Mouse (Mus musculus): ENCODE measurements around the gene D10Jhu81e. TPM values are rescaled to one million over a fixed set of nuclear protein-coding genes. Genes with fewer than 3 reads are reported as not detected.
"Not testable (repeated sequence)": the region's sequence is repeated elsewhere in the genome, so short reads cannot be mapped to it uniquely, and the experiment has no call there.

Gene D10Jhu81e
- polyA plus RNA-seq, 1 experiment from 2014 or later, result 40.9 TPM

GRCm38 (mm10) chr10:78127931-78128330, 41.7 kb downstream of the D10Jhu81e start:
- 6% methylated on average over 1 of the region's 1 CpGs for WGBS
- H3K9me3 ChIP-seq (replicated peaks), result no peaks in the 10 kb centered on the region
- no peaks in the 10 kb centered on the region for H3K36me3 ChIP-seq
- ATAC-seq (ENCODE audit: insufficient number of reproducible peaks, low FRiP score, low TSS enrichment, low read depth), result no peak
- no peak overlapping the region for H3K4me3 ChIP-seq (replicated peaks)
- H3K27me3 ChIP-seq, result no peaks in the 10 kb centered on the region
- no peak overlapping the region for H3K4me2 ChIP-seq (replicated peaks)
- H3K27ac ChIP-seq (replicated peaks), result no peak overlapping the region
- no peak overlapping the region for H3K9ac ChIP-seq
- H3K4me1 ChIP-seq, result peaks cover 24% of the 10 kb centered on the region

DNA sequence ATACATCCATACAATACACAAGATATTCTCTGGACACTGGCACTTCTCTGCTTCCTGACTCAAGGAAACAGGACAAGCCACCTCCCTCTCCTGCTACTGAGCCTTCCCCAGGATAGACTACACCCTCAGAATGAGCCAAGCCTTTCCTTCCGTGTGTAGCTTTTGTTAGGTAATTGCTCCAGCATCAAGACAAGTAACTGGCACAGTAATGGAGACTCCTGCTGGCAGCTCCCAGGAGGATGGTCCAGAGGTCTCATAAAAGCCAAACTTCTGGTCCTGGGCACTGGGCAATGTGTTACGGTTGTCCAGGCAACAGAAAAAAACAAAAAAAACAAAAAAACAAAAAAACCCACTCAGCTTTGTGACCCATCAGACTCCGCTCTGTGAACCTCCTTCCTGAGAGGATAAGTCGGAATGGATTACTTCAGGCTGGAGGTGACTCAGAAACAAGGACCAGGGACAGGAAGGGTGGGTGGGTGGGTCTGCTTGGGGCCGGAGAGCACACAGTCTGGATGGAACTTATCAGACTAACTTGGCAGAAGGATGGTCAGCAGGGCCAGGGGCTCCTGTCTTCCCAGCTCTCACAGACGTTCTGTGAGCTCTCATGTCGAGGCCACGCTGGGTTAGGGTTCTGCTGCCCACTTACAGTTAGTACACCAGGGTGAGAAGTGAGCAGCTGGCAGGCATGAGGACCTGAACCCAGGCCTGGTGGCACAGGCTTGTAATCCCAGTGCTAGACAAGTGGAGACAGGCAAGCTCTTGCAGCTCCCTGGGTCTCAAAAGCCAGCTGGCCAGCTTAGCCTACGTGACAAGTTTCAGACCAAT, 42.3 kb downstream of the D10Jhu81e start:
- H3K9ac ChIP-seq, result no peak overlapping the region
- no peaks in the 10 kb centered on the region for H3K9me3 ChIP-seq (replicated peaks)
- H3K4me3 ChIP-seq (replicated peaks), result no peak overlapping the region
- peaks cover 24% of the 10 kb centered on the region for H3K4me1 ChIP-seq
- WGBS, result 70% methylated on average over 9 of the region's 9 CpGs
- H3K4me2 ChIP-seq (replicated peaks), result no peak overlapping the region
- no peaks in the 10 kb centered on the region for H3K36me3 ChIP-seq
- no peak overlapping the region for H3K27ac ChIP-seq (replicated peaks)
- H3K27me3 ChIP-seq, result no peaks in the 10 kb centered on the region
- no peak for ATAC-seq (ENCODE audit: insufficient number of reproducible peaks, low FRiP score, low TSS enrichment, low read depth)

GRCm38 (mm10) chr10:78126311-78126710, 43.3 kb downstream of the D10Jhu81e start:
- no peaks in the 10 kb centered on the region for H3K9me3 ChIP-seq (replicated peaks)
- H3K4me3 ChIP-seq (replicated peaks), result no peak overlapping the region
- no peaks in the 10 kb centered on the region for H3K27me3 ChIP-seq
- no peak overlapping the region for H3K27ac ChIP-seq (replicated peaks)
- H3K4me2 ChIP-seq (replicated peaks), result no peak overlapping the region
- 82% methylated on average over 5 of the region's 5 CpGs for WGBS
- H3K9ac ChIP-seq, result no peak overlapping the region
- peaks cover 24% of the 10 kb centered on the region for H3K4me1 ChIP-seq
- H3K36me3 ChIP-seq, result no peaks in the 10 kb centered on the region
- ATAC-seq (ENCODE audit: insufficient number of reproducible peaks, low FRiP score, low TSS enrichment, low read depth), result no peak

GRCm38 (mm10) chr10:78125061-78125460, 44.5 kb downstream of the D10Jhu81e start:
- not testable (repeated sequence) for H3K9ac ChIP-seq; H3K4me2 ChIP-seq (replicated peaks); H3K27me3 ChIP-seq; H3K36me3 ChIP-seq; H3K27ac ChIP-seq (replicated peaks); H3K9me3 ChIP-seq (replicated peaks); H3K4me3 ChIP-seq (replicated peaks); ATAC-seq (ENCODE audit: insufficient number of reproducible peaks, low FRiP score, low TSS enrichment, low read depth)
- 37% methylated on average over 8 of the region's 8 CpGs for WGBS
- H3K4me1 ChIP-seq, result peaks cover 22% of the 10 kb centered on the region

DNA sequence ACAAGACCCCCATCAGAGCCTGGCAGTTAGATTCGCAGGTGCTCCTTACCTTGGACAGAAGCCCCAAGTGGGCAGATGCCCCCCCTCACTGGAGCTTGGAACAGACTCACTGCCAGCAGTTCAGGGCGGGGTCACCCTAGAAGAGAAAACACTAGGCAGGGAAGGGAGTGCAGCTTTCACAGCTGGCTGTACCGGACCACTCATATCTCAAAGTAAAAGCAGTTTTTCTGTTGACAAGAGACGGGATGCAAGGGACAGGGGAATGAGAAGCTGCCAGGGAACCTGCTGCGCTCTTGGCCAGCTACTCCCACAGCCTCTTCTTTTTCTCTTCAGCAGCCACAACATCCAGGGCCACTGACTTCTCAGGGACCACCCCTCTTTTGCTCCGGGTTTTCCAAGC, 45.4 kb downstream of the D10Jhu81e start:
- not testable (repeated sequence) for H3K27me3 ChIP-seq; H3K27ac ChIP-seq (replicated peaks); ATAC-seq (ENCODE audit: insufficient number of reproducible peaks, low FRiP score, low TSS enrichment, low read depth); H3K9me3 ChIP-seq (replicated peaks); H3K36me3 ChIP-seq; H3K9ac ChIP-seq; H3K4me3 ChIP-seq (replicated peaks); H3K4me2 ChIP-seq (replicated peaks)
- H3K4me1 ChIP-seq, result peaks cover 12% of the 10 kb centered on the region
- WGBS, result 56% methylated on average over 6 of the region's 6 CpGs

DNA sequence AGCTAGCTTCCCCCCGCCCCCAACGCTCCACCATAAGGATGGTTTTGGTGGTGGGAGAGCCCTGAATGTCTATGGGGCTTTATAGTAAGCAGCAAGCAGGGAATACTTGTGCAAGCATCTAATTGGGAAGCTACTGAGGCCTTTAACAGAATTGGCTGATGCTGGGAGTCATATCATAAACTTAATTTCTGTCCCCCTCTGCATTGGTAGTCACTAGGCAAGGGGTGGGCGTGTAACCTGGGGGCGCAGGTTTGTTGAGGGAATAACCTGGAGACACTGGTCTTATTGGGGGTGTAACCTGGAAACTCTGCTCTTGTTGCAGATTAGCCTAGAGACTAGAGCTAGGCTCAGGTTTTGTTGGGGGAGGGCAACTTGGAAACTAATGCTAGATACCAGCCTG, 50.2 kb downstream of the D10Jhu81e start:
- Histone ChIP-seq H3K27me3 (no peaks in the 10 kb centered on the region), H3K4me2 (replicated peaks) (no peak overlapping the region), H3K9ac (no peak overlapping the region), H3K27ac (replicated peaks) (no peak overlapping the region), H3K4me1 (peaks cover 2% of the 10 kb centered on the region; the same call in 1 of the 2 replicates), H3K4me3 (replicated peaks) (no peak overlapping the region), H3K36me3 (no peaks in the 10 kb centered on the region), H3K9me3 (replicated peaks) (no peaks in the 10 kb centered on the region)
- WGBS, result 91% methylated on average over 4 of the region's 4 CpGs
- no peak for ATAC-seq (ENCODE audit: insufficient number of reproducible peaks, low FRiP score, low TSS enrichment, low read depth)

DNA sequence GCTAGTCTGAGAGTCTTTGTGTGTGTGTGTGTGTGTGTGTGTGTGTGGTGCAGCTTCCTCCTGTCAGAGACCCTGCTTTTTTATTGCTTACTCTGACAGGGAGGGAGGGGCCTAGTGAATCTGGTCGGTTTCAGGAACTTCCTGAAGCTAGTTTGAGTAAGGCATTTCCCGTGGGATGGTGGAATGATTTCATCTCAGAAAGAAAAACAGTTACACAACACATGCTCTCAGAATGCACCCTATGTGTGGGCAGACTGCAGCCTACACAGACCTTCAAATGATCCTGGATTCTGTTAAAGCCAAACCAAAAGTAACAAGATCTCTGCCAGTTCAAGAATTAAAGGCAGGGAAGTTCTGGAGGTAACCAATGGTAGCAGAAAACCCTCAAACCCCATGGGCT, 54.4 kb downstream of the D10Jhu81e start:
- no peaks in the 10 kb centered on the region for H3K36me3 ChIP-seq
- no peak overlapping the region for H3K27ac ChIP-seq (replicated peaks)
- H3K4me1 ChIP-seq, result no peaks in the 10 kb centered on the region
- H3K27me3 ChIP-seq, result no peaks in the 10 kb centered on the region
- H3K9me3 ChIP-seq (replicated peaks), result no peaks in the 10 kb centered on the region
- no peak overlapping the region for H3K4me2 ChIP-seq (replicated peaks)
- 78% methylated on average over 2 of the region's 2 CpGs for WGBS
- no peak for ATAC-seq (ENCODE audit: insufficient number of reproducible peaks, low FRiP score, low TSS enrichment, low read depth)
- H3K4me3 ChIP-seq (replicated peaks), result no peak overlapping the region
- no peak overlapping the region for H3K9ac ChIP-seq

DNA sequence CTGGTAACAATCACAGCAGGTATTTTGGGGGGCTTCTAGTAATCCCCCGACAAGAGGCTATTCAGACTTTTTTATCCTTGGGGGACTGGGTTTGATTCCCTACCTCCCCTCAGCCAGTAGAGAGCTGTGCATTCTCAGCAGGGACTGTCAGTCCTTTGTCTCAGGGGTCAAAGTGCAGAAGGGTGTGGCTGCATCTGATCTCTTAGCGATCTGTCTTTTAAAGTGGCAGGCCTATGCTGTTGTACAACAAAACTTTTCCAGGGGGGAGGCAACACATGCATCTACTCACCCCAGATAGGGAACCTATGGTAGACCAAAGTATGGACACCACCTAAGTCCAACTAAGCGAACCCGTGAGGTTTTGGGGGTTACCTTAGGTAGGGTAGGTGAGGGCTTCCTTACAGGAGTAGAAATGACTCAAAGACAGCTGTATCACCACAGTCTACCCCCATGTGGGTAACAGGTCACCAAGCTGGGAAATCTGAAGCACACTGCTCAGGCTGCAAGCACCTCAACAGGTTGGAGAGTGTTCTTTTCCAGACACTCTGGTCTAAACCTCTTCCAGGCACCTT, 55.0 kb downstream of the D10Jhu81e start:
- ATAC-seq (ENCODE audit: insufficient number of reproducible peaks, low FRiP score, low TSS enrichment, low read depth), result no peak
- Histone ChIP-seq H3K9me3 (replicated peaks) (no peaks in the 10 kb centered on the region), H3K9ac (no peak overlapping the region), H3K4me2 (replicated peaks) (no peak overlapping the region), H3K36me3 (no peaks in the 10 kb centered on the region), H3K27me3 (no peaks in the 10 kb centered on the region), H3K4me1 (no peaks in the 10 kb centered on the region), H3K27ac (replicated peaks) (no peak overlapping the region), H3K4me3 (replicated peaks) (no peak overlapping the region)
- 69% methylated on average over 4 of the region's 4 CpGs for WGBS

Other genes with a start within 250 kb of the D10Jhu81e start
- gene Trpm2, start 199.2 kb downstream of the D10Jhu81e start, polyA plus RNA-seq (2015; fragmentation: Nextera tagmentation; extraction: Ambion mirVana), result 0.60 and 0.79 TPM in 2 replicates
- 31.0 and 32.7 TPM in 2 replicates for gene 1810043G02Rik, start 191.3 kb downstream of the D10Jhu81e start, polyA plus RNA-seq (2015; fragmentation: Nextera tagmentation; extraction: Ambion mirVana)
- 129 and 148 TPM in 2 replicates for gene Pfkl, start 159.7 kb downstream of the D10Jhu81e start, polyA plus RNA-seq (2015; fragmentation: Nextera tagmentation; extraction: Ambion mirVana)
- 0.39 and 0.65 TPM in 2 replicates for gene Dnmt3l, start 127.8 kb downstream of the D10Jhu81e start, polyA plus RNA-seq (2015; fragmentation: Nextera tagmentation; extraction: Ambion mirVana)
- 0.30 and 0.31 TPM in 2 replicates for gene Aire, start 126.2 kb downstream of the D10Jhu81e start, polyA plus RNA-seq (2015; fragmentation: Nextera tagmentation; extraction: Ambion mirVana)
- gene Icosl, start 100.5 kb downstream of the D10Jhu81e start, polyA plus RNA-seq (2015; fragmentation: Nextera tagmentation; extraction: Ambion mirVana), result 5.3 and 5.5 TPM in 2 replicates
- 17.9 and 18.4 TPM in 2 replicates for gene Pwp2, start 15.4 kb upstream of the D10Jhu81e start, polyA plus RNA-seq (2015; fragmentation: Nextera tagmentation; extraction: Ambion mirVana)
- gene Trappc10, start 74.9 kb upstream of the D10Jhu81e start, polyA plus RNA-seq (2015; fragmentation: Nextera tagmentation; extraction: Ambion mirVana), result 15.8 and 16.1 TPM in 2 replicates
- 99.7 and 105 TPM in 2 replicates for gene Agpat3, start 182.7 kb upstream of the D10Jhu81e start, polyA plus RNA-seq (2015; fragmentation: Nextera tagmentation; extraction: Ambion mirVana)
- gene Rrp1, start 243.3 kb upstream of the D10Jhu81e start, polyA plus RNA-seq (2015; fragmentation: Nextera tagmentation; extraction: Ambion mirVana), result 292 and 298 TPM in 2 replicates